Mouse (Mus musculus): Measurements from ENCODE around the gene Krtap24-1.

The Krtap24-1 gene

GRCm38 (mm10) chr16:88563045-88563913 is 48.8 kb downstream of the Krtap24-1 start, which contains the start of gene Cldn8:
Gene Cldn8 (minus strand): TSS chr16:88563183.
- no peak for DNase-seq (ENCODE audit: low read depth)

- DNase-seq (ENCODE audit: low read depth) = no peak
These were observed 50.4 kb downstream of the Krtap24-1 start for GRCm38 (mm10) chr16:88561617-88562164.

Data from 416B (cell line).